Mouse (Mus musculus) testis, adult 2 months (tissue): Measurements from ENCODE around the gene Ergic1.

Experiments
- CTCF ChIP-seq: fragments of 200-500 bp; IDR thresholded peaks from 2 replicates; pipeline ENCODE4 v1.5.1; 2012; ENCODE audit warnings: low read depth, mild to moderate bottlenecking, inconsistent platforms, low read length, moderate library complexity; ENCODE audit not compliant: control insufficient read depth, insufficient read depth, insufficient replicate concordance
- POLR2A ChIP-seq: fragments of 200-500 bp; IDR thresholded peaks from 2 replicates; pipeline ENCODE4 v1.6.1; 2012; ENCODE audit warnings: low read depth, mild to moderate bottlenecking, inconsistent platforms, low read length, moderate library complexity; ENCODE audit not compliant: control insufficient read depth

DNA sequence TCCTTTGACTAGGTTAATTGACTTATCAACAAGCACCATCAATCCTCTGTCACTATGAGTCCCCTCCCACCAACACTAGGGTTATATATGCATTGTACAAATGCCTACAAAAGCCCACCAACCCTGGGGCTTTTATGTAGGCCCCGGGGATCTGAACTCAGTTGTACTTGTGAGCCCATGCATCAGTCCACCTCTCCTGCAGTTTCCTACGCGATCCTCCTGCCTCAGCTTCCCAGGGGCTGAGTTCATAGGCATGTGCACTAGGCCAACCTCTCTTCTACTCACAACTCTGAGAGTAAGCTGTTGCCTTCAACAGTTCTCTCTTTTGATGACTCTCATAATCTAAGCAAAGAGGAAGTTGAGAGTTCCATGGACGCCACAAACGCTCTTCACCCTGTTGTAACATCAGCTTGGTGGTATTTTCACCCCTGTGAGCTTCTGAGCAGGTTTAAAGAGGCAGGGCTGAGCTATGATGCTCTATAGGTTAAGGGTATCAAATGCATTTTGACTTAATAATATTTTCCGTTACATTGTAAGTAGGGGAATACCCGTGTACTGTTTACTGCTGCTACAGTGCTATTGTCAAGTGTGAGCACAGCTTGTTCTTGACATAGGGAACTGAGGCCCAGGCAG, 29.8 kb upstream of the Ergic1 start:
- no peak for TF ChIP-seq POLR2A
- TF ChIP-seq CTCF: no peak
